Mouse (Mus musculus) heart, embryonic 16.5 days (tissue): ENCODE data around the gene Amdhd1. TPM values are rescaled to one million over a fixed set of nuclear protein-coding genes. Genes with fewer than 3 reads are reported as not detected.

Source experiments
- ATAC-seq: fragments of 200-750 bp; cut with Nextera tagmentation; replicated peaks from 2 replicates; pipeline ENCODE4 v1.8.0; 2017; ENCODE audit warnings: moderate number of reproducible peaks; ENCODE audit not compliant: insufficient read depth, low FRiP score; ENCODE audit errors: extremely low read depth
- H3K27ac ChIP-seq: fragments of 300-500 bp; sonication (generic); 2 replicates; pipeline ENCODE4 v1.5.1; 2014; ENCODE audit warnings: mild to moderate bottlenecking, low read length, control low read depth, moderate library complexity
- H3K27me3 ChIP-seq: fragments of 300-500 bp; sonication (generic); 2 replicates; pipeline ENCODE4 v1.6.1; 2014; ENCODE audit warnings: low read length, mixed read lengths; ENCODE audit not compliant: control insufficient read depth, insufficient read depth
- H3K36me3 ChIP-seq: fragments of 300-500 bp; sonication (generic); 2 replicates; pipeline ENCODE4 v1.6.1; 2014; ENCODE audit not compliant: control insufficient read depth, insufficient read depth
- H3K4me1 ChIP-seq: fragments of 300-500 bp; sonication (generic); 2 replicates; pipeline ENCODE4 v1.6.1; 2014; ENCODE audit warnings: low read length, mixed read lengths; ENCODE audit not compliant: control insufficient read depth, insufficient read depth
- H3K4me2 ChIP-seq: fragments of 300-500 bp; sonication (generic); 2 replicates; pipeline ENCODE4 v1.6.1; 2014; ENCODE audit warnings: low read depth, mild to moderate bottlenecking, control low read depth, low read length
- H3K4me3 ChIP-seq: fragments of 300-500 bp; sonication (generic); 2 replicates; pipeline ENCODE4 v1.5.1; 2014; ENCODE audit warnings: mild to moderate bottlenecking, control low read depth, low read length
- H3K9ac ChIP-seq: fragments of 300-500 bp; sonication (generic); 2 replicates; pipeline ENCODE4 v1.6.1; 2014; ENCODE audit warnings: low read length, control low read depth
- H3K9me3 ChIP-seq: fragments of 300-500 bp; sonication (generic); replicated peaks from 2 replicates; pipeline ENCODE4 v1.6.1; 2016; ENCODE audit warnings: low read length; ENCODE audit not compliant: control insufficient read depth
- WGBS: fragments of 180-500 bp; shearing (Covaris S2); extraction: QIAGEN DNeasy Blood & Tissue Kit; methylation state at CpG from one replicate; pipeline ENCODE4 v1.1.7; 2014; 5-methylcytosine and 5-hydroxymethylcytosine counted together
- polyA plus RNA-seq: library from polyadenylated mRNA; unstranded; fragments of >200 nt; fragmentation: Nextera tagmentation; extraction: Ambion mirVana; gene quantifications from 2 replicates; pipeline ENCODE4 v1.2.1, GENCODE M21; 2015

The Amdhd1 gene
- polyA plus RNA-seq, 1 experiment from 2014 or later = 0.25 TPM

DNA sequence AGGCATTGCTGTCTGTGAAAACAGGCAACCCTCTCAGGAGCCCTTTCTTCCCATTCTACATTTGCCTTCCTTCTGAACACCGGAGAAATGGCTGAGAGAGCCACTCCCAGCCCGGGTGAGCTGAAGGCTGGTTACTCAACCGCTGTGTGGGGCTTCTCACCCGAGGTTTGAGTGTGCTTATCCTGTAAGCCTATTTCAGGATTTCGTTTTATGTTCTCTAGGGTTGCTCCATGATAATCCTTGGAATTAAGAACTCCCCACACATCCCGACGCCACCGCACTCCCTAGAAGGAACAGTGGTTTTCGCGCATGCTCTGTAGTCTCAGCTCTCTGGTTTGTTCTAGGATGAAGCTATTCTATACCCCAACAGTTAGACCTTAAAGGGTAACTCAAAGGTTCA is 38.5 kb downstream of the Amdhd1 start:
- Histone ChIP-seq H3K4me2 (no peak overlapping the region), H3K9ac (no peak overlapping the region), H3K9me3 (no peaks in the 10 kb centered on the region), H3K27ac (no peak overlapping the region), H3K27me3 (no peaks in the 10 kb centered on the region), H3K4me1 (no peaks in the 10 kb centered on the region), H3K36me3 (no peaks in the 10 kb centered on the region), H3K4me3 (no peak overlapping the region)
- WGBS = 73% methylated on average over 10 of the region's 10 CpGs
- ATAC-seq = no peak

DNA sequence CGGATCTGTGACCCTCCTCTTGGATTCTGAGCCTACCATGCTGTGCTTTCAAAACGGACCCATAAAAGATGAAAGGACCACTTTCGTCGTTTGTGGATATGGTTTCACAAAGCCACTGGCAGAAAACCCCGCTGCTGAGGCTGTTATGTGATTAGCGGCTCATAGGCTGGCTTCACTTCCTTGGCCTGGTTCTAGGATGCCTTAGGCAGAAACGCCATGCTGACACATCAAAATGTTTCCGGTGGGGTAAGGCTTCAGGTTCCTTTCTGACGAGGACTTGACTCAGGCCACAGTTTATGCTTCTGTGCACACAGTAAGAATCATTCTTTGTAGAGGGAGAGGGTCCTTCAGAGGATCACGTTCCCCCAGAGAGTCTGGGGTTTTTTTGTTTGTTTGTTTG is 39.0 kb downstream of the Amdhd1 start:
- no peak overlapping the region for H3K4me2 ChIP-seq
- no peaks in the 10 kb centered on the region for H3K4me1 ChIP-seq
- no peak for ATAC-seq
- no peaks in the 10 kb centered on the region for H3K27me3 ChIP-seq
- H3K9me3 ChIP-seq = no peaks in the 10 kb centered on the region
- no peak overlapping the region for H3K9ac ChIP-seq
- no peak overlapping the region for H3K4me3 ChIP-seq
- H3K36me3 ChIP-seq = no peaks in the 10 kb centered on the region
- 64% methylated on average over 10 of the region's 10 CpGs for whole genome bisulfite sequencing
- H3K27ac ChIP-seq = no peak overlapping the region

DNA sequence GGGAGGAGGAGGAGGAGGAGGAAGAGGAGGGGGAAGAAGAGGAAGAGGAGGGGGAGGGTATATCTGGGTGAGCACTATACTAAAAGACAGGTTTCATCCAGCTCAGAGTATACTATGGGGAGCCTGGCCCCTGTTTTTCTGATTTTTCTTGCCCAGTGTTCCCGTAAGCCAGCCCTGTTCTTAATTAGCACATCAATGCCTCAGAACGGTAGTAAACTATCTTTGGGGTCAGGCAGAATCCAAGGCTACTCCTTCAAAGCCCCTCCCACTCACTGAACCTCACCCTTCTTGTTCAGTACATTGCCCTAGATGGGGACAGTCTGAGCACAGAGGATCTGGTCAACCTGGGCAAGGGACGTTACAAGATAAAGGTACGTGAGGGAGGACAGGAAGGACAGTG is 49.4 kb downstream of the Amdhd1 start:
- H3K4me2 ChIP-seq = no peak overlapping the region
- H3K9me3 ChIP-seq = no peaks in the 10 kb centered on the region
- WGBS = 42% methylated on average over 4 of the region's 4 CpGs
- H3K36me3 ChIP-seq = no peaks in the 10 kb centered on the region
- H3K9ac ChIP-seq = no peak overlapping the region
- no peak for ATAC-seq
- no peaks in the 10 kb centered on the region for H3K4me1 ChIP-seq
- H3K27me3 ChIP-seq = no peaks in the 10 kb centered on the region
- no peak overlapping the region for H3K4me3 ChIP-seq
- H3K27ac ChIP-seq = no peak overlapping the region

DNA sequence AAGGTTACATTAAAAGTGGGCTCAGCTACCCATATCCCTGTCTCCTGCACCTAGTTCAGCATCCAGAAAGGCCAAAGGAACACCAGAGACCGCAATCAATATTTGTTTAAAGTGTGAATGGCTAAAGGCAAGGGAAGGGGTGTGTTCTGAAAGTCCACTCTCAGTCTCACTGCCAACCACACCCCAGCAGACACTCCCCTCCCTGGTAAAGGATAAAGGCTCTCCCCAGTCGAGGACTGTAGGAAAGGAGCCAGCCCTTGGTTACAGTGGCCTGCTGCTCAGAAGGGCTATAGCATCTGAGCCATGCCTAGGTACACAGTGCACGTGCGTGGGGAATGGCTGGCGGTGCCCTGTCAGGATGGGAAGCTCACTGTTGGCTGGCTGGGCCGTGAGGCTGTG is 51.0 kb downstream of the Amdhd1 start:
- no peak overlapping the region for H3K27ac ChIP-seq
- H3K4me3 ChIP-seq = no peak overlapping the region
- H3K9me3 ChIP-seq = no peaks in the 10 kb centered on the region
- no peaks in the 10 kb centered on the region for H3K27me3 ChIP-seq
- no peak overlapping the region for H3K9ac ChIP-seq
- peaks cover 12% of the 10 kb centered on the region for H3K36me3 ChIP-seq
- ATAC-seq = no peak
- H3K4me2 ChIP-seq = no peak overlapping the region
- 76% methylated on average over 6 of the region's 6 CpGs for WGBS
- H3K4me1 ChIP-seq = no peaks in the 10 kb centered on the region

DNA sequence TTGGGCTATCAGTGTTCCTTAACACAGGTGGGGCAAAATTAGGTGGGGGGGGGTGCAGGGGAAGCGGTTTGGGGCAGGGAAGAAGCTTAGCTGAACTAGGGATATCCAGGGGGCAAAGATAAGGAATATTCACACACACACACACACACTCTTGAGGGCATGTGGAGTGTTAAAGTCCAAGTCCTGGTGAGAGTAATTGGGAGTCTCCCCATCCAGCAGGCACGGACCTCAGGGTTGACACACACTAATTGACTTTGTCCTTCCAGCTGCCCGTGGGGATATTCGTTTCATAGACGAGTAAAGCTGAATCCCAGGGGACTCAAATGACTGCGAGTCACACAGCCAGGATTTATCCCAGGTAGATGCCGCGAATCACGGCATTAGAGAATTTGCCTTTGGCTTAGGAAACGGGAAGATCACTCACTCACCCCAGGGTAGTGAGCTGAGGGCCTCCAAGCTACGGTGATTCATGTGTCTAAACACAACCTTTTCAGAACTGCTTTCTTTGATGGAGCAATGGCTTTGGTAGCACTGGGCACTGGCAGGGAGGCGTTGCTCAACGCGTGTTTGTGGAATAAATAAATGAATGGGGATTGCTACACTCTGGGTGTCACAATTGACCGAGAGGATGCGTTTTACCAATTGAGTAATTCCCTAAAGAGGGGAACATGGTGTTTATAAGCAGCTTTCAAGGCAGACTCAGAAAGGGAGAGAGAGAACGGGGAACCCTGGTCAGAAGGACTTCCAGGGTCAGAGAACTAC is 51.6 kb downstream of the Amdhd1 start, which contains the start of gene Hal:
Hal (plus strand) TSS at position 703 of the 762 bp plus-strand sequence.
- H3K4me1 ChIP-seq = no peaks in the 10 kb centered on the region
- ATAC-seq = no peak
- peaks cover 17% of the 10 kb centered on the region for H3K36me3 ChIP-seq
- no peak within 1 kb of the TSS for H3K27ac ChIP-seq
- H3K9ac ChIP-seq = no peak within 1 kb of the TSS
- no peaks in the 10 kb centered on the region for H3K9me3 ChIP-seq
- WGBS = 76% methylated on average over 17 of the region's 17 CpGs
- H3K4me2 ChIP-seq = no peak within 1 kb of the TSS
- no peaks in the 10 kb centered on the region for H3K27me3 ChIP-seq
- no peak within 1 kb of the TSS for H3K4me3 ChIP-seq

DNA sequence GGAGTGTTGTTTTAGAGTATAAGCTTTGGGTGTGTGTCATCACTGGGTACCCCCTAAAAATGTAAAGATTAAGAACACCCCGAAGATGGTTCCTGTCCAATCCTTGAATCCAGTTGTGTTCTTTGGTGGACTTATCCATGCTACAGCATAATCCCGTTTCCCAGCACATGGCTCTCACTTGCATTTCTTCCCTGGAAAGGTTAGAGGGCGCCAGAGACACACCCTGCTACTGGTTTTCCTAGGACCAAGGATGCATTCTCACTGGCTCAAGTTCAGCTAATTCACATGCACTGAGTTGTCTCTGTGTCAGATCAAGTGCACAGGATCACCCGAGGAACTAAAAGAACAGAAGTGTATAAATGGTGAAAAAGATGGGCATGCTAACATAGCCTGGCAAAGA is 53.2 kb downstream of the Amdhd1 start:
- peaks cover 34% of the 10 kb centered on the region for H3K36me3 ChIP-seq
- no peak for ATAC-seq
- no peak overlapping the region for H3K9ac ChIP-seq
- no peak overlapping the region for H3K4me3 ChIP-seq
- H3K27me3 ChIP-seq = no peaks in the 10 kb centered on the region
- 20% methylated on average over 4 of the region's 4 CpGs for WGBS
- no peak overlapping the region for H3K4me2 ChIP-seq
- no peaks in the 10 kb centered on the region for H3K9me3 ChIP-seq
- no peak overlapping the region for H3K27ac ChIP-seq
- H3K4me1 ChIP-seq = no peaks in the 10 kb centered on the region

DNA sequence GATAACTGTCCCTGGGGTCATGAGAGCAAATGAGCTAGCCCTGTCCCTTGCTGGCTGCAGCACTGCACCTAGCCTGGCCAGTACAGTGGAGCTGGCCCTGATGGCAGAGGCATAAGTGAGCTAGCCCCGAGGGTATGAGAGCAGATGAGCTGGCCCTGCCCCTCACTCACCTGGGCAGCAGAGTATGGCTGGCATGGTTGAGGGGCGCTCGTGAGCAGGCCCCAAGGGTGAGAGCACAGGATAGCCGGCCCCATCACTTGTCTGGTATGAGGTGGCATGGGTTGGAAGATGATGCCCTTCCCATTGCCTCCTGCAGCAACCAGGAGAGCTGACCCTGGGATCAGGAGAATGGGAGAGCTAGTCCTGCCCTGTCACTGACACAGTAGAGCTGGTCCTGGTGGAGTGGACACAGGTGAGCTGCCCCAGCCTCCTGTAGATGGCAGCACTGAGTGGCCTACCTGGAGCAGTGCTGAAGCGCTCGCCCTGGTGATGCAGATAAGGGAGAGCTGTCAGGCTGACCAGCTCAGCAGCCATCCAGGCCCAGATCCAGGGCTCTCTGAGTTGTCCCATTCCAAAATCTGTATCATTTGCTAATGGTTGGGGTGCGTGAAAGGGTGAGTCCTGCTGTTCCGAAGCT is 54.7 kb downstream of the Amdhd1 start:
- WGBS = 84% methylated on average over 8 of the region's 8 CpGs

DNA sequence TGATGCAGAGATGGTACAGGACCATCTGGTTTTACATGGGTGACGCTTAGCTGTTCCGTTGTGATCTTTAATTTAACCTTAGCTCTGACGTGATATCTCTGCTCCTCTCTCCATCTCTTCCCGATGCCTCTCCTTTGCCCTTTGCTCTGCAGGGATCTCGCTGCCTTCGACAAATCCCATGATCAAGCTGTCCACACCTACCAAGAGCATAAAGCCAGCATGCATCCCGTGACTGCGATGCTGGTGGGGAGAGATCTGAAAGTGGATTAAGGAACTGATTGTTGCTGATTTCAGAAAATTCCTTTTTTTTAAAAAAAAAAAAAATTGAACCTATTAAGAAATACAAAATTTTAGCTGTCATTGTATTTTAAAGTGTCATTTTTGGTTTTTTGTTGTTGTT is 55.3 kb downstream of the Amdhd1 start:
- Histone ChIP-seq H3K9ac (no peak overlapping the region), H3K4me1 (no peaks in the 10 kb centered on the region), H3K9me3 (no peaks in the 10 kb centered on the region), H3K27ac (no peak overlapping the region), H3K4me2 (no peak overlapping the region), H3K36me3 (peaks cover 55% of the 10 kb centered on the region), H3K4me3 (no peak overlapping the region), H3K27me3 (no peaks in the 10 kb centered on the region)
- no peak for ATAC-seq
- 67% methylated on average over 8 of the region's 8 CpGs for WGBS

More for the DNA sequence above, 54.7 kb downstream of the Amdhd1 start:
- H3K27ac ChIP-seq = no peak overlapping the region
- no peaks in the 10 kb centered on the region for H3K4me1 ChIP-seq
- no peaks in the 10 kb centered on the region for H3K9me3 ChIP-seq
- no peak overlapping the region for H3K9ac ChIP-seq
- H3K4me2 ChIP-seq = no peak overlapping the region
- no peaks in the 10 kb centered on the region for H3K27me3 ChIP-seq
- peak; percentile 39; the same call in 1 of the 2 replicates for ATAC-seq
- peaks cover 48% of the 10 kb centered on the region for H3K36me3 ChIP-seq
- no peak overlapping the region for H3K4me3 ChIP-seq
